Mouse (Mus musculus): ENCODE results near the gene Plin1. TPM values are rescaled to one million over a fixed set of nuclear protein-coding genes. Genes with fewer than 3 reads are reported as not detected.

Gene Plin1
- polyA plus RNA-seq, 1 experiment, result 48.1 TPM

- Histone ChIP-seq H3K4me1 (ENCODE audit: control insufficient read depth, insufficient read depth, low read length) (no peaks in the 10 kb centered on the region), H3K4me3 (replicated peaks; ENCODE audit: extremely low read depth, low read depth, low read length) (no peak overlapping the region)
- WGBS, result 76% methylated on average over 4 of the region's 4 CpGs
- DNase-seq, result no peak
- no peak for TF ChIP-seq POLR2A (IDR thresholded peaks at IDR 0.05; ENCODE audit: borderline replicate concordance, extremely low read depth, low read depth, low read length)
- no peak for TF ChIP-seq CTCF (IDR thresholded peaks at IDR 0.05; ENCODE audit: insufficient read depth, low read length)
Measured at GRCm38 (mm10) chr7:79670900-79671604, 61.7 kb downstream of the Plin1 start.

Other genes with a start within 250 kb of the Plin1 start
- not detected in 2 replicates for gene Rhcg, start 115.2 kb downstream of the Plin1 start, polyA plus RNA-seq (2012; rRNA removed)
- 0.12 and 0.17 TPM in 2 replicates for gene Ticrr, start 72.7 kb downstream of the Plin1 start, polyA plus RNA-seq (2012; rRNA removed)
- gene Kif7, start 17.2 kb downstream of the Plin1 start, polyA plus RNA-seq (2012; rRNA removed), result 3.5 and 3.8 TPM in 2 replicates
- 17.9 and 18.6 TPM in 2 replicates for gene Pex11a, start 10.2 kb upstream of the Plin1 start, polyA plus RNA-seq (2012; rRNA removed)
- 1.7 and 1.8 TPM in 2 replicates for gene Wdr93, start 10.3 kb upstream of the Plin1 start, polyA plus RNA-seq (2012; rRNA removed)
- gene Mesp1, start 60.9 kb upstream of the Plin1 start, polyA plus RNA-seq (2012; rRNA removed), result 18.8 and 27.6 TPM in 2 replicates
- gene Mesp2, start 77.8 kb upstream of the Plin1 start, polyA plus RNA-seq (2012; rRNA removed), result 7.6 and 8.6 TPM in 2 replicates
- 72.8 and 80.7 TPM in 2 replicates for gene Anpep, start 128.2 kb upstream of the Plin1 start, polyA plus RNA-seq (2012; rRNA removed)
- 13.1 and 15.6 TPM in 2 replicates for gene Ap3s2, start 187.7 kb upstream of the Plin1 start, polyA plus RNA-seq (2012; rRNA removed)
- 13.1 and 17.2 TPM in 2 replicates for gene Arpin, start 202.5 kb upstream of the Plin1 start, polyA plus RNA-seq (2012; rRNA removed)